Mouse (Mus musculus): ENCODE measurements around the gene Lnx2. TPM values are rescaled to one million over a fixed set of nuclear protein-coding genes. Genes with fewer than 3 reads are reported as not detected.

The Lnx2 gene
- total RNA-seq, 1 experiment, result 11.6 TPM

DNA sequence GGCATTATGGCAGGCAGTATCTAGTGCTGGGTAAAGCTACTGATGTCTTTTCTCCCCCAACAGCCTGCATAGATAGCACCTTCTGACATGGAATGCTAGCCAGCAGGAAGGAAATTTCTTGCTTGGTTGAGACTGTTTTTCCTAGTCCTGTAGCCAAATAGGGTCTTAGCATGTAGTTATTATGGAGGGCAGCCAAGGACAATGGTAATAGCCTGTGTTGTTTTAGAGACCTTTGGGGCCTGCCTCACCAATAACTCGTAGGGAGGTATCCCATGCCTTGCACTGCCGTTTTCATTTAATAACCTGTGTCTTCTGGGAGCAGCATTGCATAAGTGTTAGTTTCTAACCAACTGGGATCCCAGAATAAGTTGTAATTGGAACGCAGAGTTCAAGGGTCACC lies 13.4 kb upstream of the Lnx2 start:
- H3K4me3 ChIP-seq (ENCODE audit: insufficient read depth in 1 of 2, low read depth in 1 of 2, low read length in 2 of 2, poor library complexity in 1 of 2, severe bottlenecking in 1 of 2), result no peak overlapping the region
- no peak for DNase-seq (ENCODE audit: low read depth, low spot score)
- no peaks in the 10 kb centered on the region for H3K9me3 ChIP-seq (ENCODE audit: control insufficient read depth, insufficient read depth, low read depth, low read length)
- in situ Hi-C loops (cut with MboI; ENCODE audit: low sequenced_read_pairs in 2 of 2, unreplicated experiment in 2 of 2), result no loop called here
- H3K27ac ChIP-seq (ENCODE audit: insufficient read depth, low read depth, low read length, poor library complexity, severe bottlenecking), result no peak overlapping the region
- no peak overlapping the region for H3K9ac ChIP-seq (ENCODE audit: insufficient read depth, low read depth, low read length, poor library complexity, severe bottlenecking)
- TF ChIP-seq CHD2 (IDR thresholded peaks at IDR 0.05; ENCODE audit: low read depth, low read length) (no peak), ZNF384 (IDR thresholded peaks at IDR 0.05; ENCODE audit: low read depth, low read length) (no peak), ZC3H11A (IDR thresholded peaks at IDR 0.05; ENCODE audit: borderline replicate concordance, low read depth, low read length) (no peak), MAFK (IDR thresholded peaks at IDR 0.05; ENCODE audit: insufficient read depth, low read depth, low read length) (no peak), HCFC1 (IDR thresholded peaks at IDR 0.05; ENCODE audit: borderline replicate concordance, insufficient read depth, low read length) (no peak)
- no peaks in the 10 kb centered on the region; a peak in 1 of 4 replicates for H3K4me1 ChIP-seq (ENCODE audit: control insufficient read depth in 2 of 2, insufficient read depth in 2 of 2, low read length in 2 of 2, poor library complexity in 1 of 2)
- peaks cover 5% of the 10 kb centered on the region for H3K36me3 ChIP-seq (ENCODE audit: control insufficient read depth, insufficient read depth, low read length, poor library complexity, severe bottlenecking)

DNA sequence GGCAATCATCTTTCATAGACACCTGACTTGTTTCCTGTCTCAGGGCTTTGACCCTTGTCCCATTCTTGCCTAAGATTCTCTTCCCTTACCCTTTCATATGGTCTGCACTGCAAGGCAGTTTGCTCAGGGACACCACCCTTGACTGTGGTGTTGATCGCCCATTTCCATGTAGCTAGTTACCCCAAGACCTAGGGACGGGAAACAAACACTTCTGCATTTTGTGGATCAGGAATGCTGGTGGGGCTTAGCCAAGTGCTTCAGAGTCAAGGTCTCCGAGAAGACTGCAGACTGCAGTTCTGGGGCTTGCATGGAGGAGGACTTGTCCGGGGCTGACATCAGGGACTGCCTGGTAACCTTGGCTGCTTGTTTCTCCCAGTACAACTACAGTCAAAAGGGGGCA lies 10.4 kb upstream of the Lnx2 start:
- Histone ChIP-seq H3K36me3 (ENCODE audit: control insufficient read depth, insufficient read depth, low read length, poor library complexity, severe bottlenecking) (peaks cover 9% of the 10 kb centered on the region), H3K9ac (ENCODE audit: insufficient read depth, low read depth, low read length, poor library complexity, severe bottlenecking) (no peak overlapping the region), H3K4me3 (ENCODE audit: insufficient read depth in 1 of 2, low read depth in 1 of 2, low read length in 2 of 2, poor library complexity in 1 of 2, severe bottlenecking in 1 of 2) (no peak overlapping the region), H3K9me3 (ENCODE audit: control insufficient read depth, insufficient read depth, low read depth, low read length) (no peaks in the 10 kb centered on the region), H3K27ac (ENCODE audit: insufficient read depth, low read depth, low read length, poor library complexity, severe bottlenecking) (no peak overlapping the region), H3K4me1 (ENCODE audit: control insufficient read depth in 2 of 2, insufficient read depth in 2 of 2, low read length in 2 of 2, poor library complexity in 1 of 2) (peaks cover 0 to 3% of the 10 kb centered on the region in 2 experiments; a peak in 1 of 4 replicates)
- DNase-seq (ENCODE audit: low read depth, low spot score), result no peak
- in situ Hi-C loops (cut with MboI; ENCODE audit: low sequenced_read_pairs in 2 of 2, unreplicated experiment in 2 of 2), result no loop called here
- TF ChIP-seq HCFC1 (IDR thresholded peaks at IDR 0.05; ENCODE audit: borderline replicate concordance, insufficient read depth, low read length) (no peak), CHD2 (IDR thresholded peaks at IDR 0.05; ENCODE audit: low read depth, low read length) (no peak), ZC3H11A (IDR thresholded peaks at IDR 0.05; ENCODE audit: borderline replicate concordance, low read depth, low read length) (no peak), MAFK (IDR thresholded peaks at IDR 0.05; ENCODE audit: insufficient read depth, low read depth, low read length) (no peak), ZNF384 (IDR thresholded peaks at IDR 0.05; ENCODE audit: low read depth, low read length) (no peak)

DNA sequence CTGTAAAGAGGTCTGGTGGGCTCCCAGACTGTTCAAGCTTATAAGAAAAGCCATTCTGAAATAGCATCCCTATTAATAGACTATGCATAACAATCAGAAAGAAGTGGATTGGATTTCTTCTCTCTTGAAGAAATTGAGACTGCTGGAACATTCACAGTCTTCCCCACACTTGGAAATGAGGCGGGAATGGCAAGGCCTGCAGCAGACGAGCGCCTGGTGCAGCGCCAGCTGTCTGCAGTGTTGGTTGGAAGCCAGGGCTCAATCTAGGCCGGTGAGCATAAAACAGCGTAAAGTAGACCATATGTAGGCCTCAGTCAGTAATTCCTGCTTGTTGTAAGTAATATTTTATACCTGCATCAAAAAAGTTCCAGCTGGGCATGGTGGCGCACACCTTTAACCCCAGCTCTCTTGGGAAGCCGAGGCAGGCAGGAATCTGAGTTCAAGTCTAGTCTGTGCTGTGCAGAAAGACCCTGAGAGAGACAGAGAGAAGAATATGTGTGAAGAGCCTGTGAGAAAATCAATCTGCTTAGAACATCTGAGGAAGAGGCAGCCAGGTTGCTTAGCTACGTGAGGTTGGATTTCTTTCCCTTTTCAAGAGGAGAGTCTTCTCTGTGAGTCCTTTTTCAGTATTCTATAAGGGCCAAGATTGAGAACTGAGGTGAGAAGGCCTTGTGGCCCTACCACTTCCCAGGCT lies 9.0 kb upstream of the Lnx2 start:
- Histone ChIP-seq H3K27ac (ENCODE audit: insufficient read depth, low read depth, low read length, poor library complexity, severe bottlenecking) (no peak overlapping the region), H3K4me1 (ENCODE audit: control insufficient read depth in 2 of 2, insufficient read depth in 2 of 2, low read length in 2 of 2, poor library complexity in 1 of 2) (peaks cover 0 to 3% of the 10 kb centered on the region in 2 experiments; a peak in 1 of 4 replicates), H3K4me3 (ENCODE audit: insufficient read depth in 1 of 2, low read depth in 1 of 2, low read length in 2 of 2, poor library complexity in 1 of 2, severe bottlenecking in 1 of 2) (no peak overlapping the region), H3K9ac (ENCODE audit: insufficient read depth, low read depth, low read length, poor library complexity, severe bottlenecking) (no peak overlapping the region), H3K9me3 (ENCODE audit: control insufficient read depth, insufficient read depth, low read depth, low read length) (no peaks in the 10 kb centered on the region), H3K36me3 (ENCODE audit: control insufficient read depth, insufficient read depth, low read length, poor library complexity, severe bottlenecking) (peaks cover 9% of the 10 kb centered on the region)
- no peak for TF ChIP-seq MAFK (IDR thresholded peaks at IDR 0.05; ENCODE audit: insufficient read depth, low read depth, low read length)
- no peak for TF ChIP-seq ZC3H11A (IDR thresholded peaks at IDR 0.05; ENCODE audit: borderline replicate concordance, low read depth, low read length)
- no peak for TF ChIP-seq ZNF384 (IDR thresholded peaks at IDR 0.05; ENCODE audit: low read depth, low read length)
- no peak for TF ChIP-seq CHD2 (IDR thresholded peaks at IDR 0.05; ENCODE audit: low read depth, low read length)
- no peak for TF ChIP-seq HCFC1 (IDR thresholded peaks at IDR 0.05; ENCODE audit: borderline replicate concordance, insufficient read depth, low read length)
- DNase-seq (ENCODE audit: low read depth, low spot score), result no peak
- in situ Hi-C loops (cut with MboI; ENCODE audit: low sequenced_read_pairs in 2 of 2, unreplicated experiment in 2 of 2), result no loop called here

DNA sequence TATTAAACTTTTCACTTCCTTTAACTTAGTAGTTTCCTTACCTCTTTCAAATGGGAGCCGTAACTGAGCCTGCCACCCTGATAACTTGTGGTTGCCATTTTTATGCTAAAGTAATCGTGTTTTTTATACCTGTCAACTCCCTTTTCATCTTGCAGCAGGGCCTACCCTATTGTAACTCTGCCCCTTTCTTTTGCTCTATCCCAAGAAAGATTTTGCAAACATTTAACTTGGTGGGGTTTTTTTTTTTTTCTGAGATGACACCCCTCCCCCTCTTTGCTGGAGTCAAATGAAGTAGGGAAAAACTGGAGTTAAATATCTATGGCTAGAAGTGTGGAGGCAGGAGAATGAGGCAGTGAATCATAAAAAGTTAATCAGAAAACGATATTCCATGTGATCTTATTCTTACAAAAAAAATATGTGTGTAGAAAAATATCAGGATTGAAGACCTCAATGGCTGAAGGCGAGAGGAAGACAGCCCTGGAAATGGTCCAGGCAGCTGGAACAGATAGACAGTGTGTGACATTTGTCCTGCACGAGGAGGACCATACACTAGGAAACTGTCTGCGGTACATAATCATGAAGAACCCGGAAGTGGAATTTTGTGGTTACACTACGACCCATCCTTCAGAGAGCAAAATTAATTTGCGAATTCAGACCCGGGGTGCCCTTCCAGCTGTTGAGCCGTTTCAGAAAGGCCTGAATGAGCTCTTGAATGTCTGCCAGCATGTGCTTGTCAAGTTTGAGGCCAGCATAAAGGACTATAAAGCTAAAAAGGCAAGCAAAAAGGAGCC lies 1.9 kb upstream of the Lnx2 start:
- H3K9ac ChIP-seq (ENCODE audit: insufficient read depth, low read depth, low read length, poor library complexity, severe bottlenecking), result peak overlapping the region; percentile 88
- no peaks in the 10 kb centered on the region for H3K9me3 ChIP-seq (ENCODE audit: control insufficient read depth, insufficient read depth, low read depth, low read length)
- DNase-seq (ENCODE audit: low read depth, low spot score), result no peak
- H3K36me3 ChIP-seq (ENCODE audit: control insufficient read depth, insufficient read depth, low read length, poor library complexity, severe bottlenecking), result peaks cover 3% of the 10 kb centered on the region
- TF ChIP-seq MAFK (IDR thresholded peaks at IDR 0.05; ENCODE audit: insufficient read depth, low read depth, low read length), result no peak
- no peak for TF ChIP-seq HCFC1 (IDR thresholded peaks at IDR 0.05; ENCODE audit: borderline replicate concordance, insufficient read depth, low read length)
- no peak for TF ChIP-seq CHD2 (IDR thresholded peaks at IDR 0.05; ENCODE audit: low read depth, low read length)
- peak; percentile 19; the same call in 1 of the 2 replicates for TF ChIP-seq ZNF384 (IDR thresholded peaks at IDR 0.05; ENCODE audit: low read depth, low read length)
- H3K27ac ChIP-seq (ENCODE audit: insufficient read depth, low read depth, low read length, poor library complexity, severe bottlenecking), result no peak overlapping the region; the same call in 1 of the 2 replicates
- in situ Hi-C loops (cut with MboI; ENCODE audit: low sequenced_read_pairs in 2 of 2, unreplicated experiment in 2 of 2), result no loop called here
- H3K4me1 ChIP-seq (ENCODE audit: control insufficient read depth in 2 of 2, insufficient read depth in 2 of 2, low read length in 2 of 2, poor library complexity in 1 of 2), result peaks cover 0 to 10% of the 10 kb centered on the region in 2 experiments; a peak in 3 of 4 replicates
- peak overlapping the region; percentile 83 to 92 for H3K4me3 ChIP-seq (ENCODE audit: insufficient read depth in 1 of 2, low read depth in 1 of 2, low read length in 2 of 2, poor library complexity in 1 of 2, severe bottlenecking in 1 of 2)

All from ES-E14 (cell line).